Mouse (Mus musculus) c-Kit-positive CD71-positive TER-119-negative erythroid progenitor cells, embryonic 14.5 days (primary cell): Measurements from ENCODE around the gene Tmod2.
"Not testable (repeated sequence)": the region's sequence is repeated elsewhere in the genome, so short reads cannot be mapped to it uniquely, and the experiment has no call there.

ENCODE experiments used
- DNase-seq: peaks from one replicate; pipeline ENCODE4 v3.0.0-alpha.2; 2013; ENCODE audit warnings: low read depth

The Tmod2 gene

DNA sequence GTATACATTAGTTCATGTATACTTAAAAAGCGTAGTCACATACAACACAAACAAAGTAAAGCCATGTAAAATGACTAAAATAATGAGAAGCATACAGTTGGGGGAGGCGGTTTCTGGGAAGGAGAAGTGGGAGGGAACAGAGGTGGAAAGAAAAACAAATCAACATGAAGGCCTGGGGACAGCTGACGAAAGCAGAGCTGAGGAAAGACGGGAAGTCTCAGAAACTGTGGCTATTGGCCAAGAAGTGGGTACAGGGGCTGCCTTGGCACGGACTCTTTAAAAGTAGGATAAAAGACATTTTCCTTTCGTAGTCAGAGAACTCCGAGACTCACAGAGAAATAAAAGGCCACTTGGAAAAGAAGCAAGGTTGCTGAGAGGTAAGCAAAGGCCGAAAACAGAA, 62.1 kb downstream of the Tmod2 start:
- DNase-seq, result no peak

DNA sequence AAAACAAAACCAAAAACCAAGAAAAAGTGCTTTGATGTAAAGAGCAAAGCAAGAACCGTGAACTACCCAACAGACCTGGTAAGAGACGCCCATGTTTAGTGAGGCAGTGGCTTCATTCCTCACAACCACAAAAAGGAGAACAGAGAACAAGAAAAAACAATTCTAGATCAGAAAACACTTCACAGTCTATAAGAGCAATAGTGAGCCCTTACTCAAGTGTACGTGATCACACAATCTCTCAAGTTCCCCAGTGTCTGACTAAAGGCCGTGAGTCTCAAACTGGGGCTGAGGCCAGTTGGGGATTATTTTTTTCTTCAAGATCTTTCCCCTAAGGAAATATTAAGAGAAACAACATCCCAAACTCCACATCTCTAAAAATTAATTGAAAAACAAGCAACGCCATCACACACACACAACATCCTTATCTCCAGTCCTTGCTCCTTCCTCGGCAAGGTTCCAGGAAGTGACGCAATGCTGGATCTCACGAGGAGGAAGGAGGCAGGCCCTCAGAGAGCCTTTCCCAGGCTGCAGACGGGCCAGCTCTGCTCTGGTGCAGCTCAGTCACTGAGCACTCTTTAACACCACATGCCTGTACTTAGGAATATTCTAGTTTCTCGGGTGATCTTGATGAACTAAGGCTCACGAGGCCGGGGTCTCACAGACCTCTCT, 64.1 kb downstream of the Tmod2 start:
- peak; percentile 67 for DNase-seq

DNA sequence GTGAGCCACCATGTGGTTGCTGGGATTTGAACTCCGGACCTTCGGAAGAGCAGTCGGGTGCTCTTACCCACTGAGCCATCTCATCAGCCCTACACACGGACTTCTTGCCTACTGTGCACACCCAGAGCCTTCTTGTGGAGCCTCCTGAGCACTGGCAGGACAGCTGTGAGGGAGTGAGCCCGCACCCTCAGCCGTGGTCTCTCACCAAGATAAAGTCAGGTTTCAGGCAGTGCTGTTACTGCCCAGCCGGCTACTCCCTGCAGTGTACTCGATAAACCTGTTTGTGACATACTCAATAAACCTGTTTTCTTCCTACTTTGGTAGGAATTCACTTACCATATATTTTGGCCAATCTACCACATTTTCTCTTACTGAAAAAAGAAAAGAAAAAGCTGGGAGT, 65.6 kb downstream of the Tmod2 start:
- no peak for DNase-seq

DNA sequence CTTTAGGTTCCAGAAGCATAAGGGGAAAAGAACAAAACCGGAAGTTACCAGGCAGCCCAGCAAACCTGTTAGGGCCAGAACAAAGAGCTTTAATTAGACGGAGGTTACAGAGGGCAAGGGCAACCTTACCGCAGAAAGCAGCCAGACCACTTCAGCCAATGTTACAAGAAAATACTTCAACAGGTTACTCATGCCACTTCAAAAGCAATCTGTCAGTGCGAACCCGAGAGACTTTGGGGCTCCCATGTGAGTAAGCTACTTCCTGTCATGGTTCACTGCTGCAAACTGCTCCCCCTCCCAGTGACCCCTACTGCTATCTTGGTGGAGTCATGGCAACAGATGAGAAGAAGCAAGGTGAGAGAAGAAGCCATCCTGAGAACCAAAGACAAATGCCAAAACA, 69.6 kb downstream of the Tmod2 start:
- no peak for DNase-seq

DNA sequence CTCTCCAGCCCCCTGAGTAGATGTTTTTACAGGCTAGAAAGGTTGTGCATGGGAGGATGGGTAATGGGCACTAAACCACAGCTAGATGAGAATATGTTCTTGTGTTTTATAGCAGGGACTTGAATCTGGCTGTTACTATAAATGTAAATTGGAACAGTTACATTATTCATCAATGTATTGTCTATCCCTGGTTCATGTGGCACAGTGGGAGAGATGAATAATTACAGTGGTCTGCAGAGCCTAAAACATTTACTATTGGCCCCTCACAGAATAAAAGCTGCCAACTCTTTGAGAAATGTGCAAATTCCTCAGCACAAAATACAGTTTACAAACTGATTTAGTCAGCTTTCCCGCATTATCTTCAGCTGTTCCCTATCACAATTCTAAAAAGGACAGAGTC, 74.7 kb downstream of the Tmod2 start:
- DNase-seq, result no peak

DNA sequence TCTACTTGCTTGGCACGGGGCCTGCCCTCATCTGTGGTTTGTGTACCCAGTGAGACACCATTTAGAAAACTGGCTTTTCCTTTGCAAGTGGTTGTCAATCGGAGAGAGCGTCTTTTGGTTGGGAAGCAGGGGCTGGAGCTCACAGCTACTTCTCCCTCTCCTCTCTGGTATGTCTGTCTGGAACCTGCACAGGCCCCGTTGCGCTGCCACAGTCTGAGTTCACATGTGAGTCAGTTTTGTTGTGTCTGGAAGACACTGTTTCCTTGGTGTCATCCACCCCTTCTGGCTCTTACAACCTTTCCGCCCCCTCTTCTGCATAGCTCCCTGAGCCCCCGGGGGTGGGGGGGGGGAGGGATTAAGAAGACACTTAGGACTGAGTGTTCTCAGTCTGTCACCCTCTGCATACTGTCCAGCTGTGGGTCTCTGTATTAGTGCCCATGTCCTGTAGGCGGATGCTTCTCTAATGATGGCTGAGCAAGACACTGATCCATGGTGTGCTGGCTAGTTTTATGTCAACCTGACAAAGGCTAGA, 76.6 kb downstream of the Tmod2 start:
- DNase-seq, result no peak

DNA sequence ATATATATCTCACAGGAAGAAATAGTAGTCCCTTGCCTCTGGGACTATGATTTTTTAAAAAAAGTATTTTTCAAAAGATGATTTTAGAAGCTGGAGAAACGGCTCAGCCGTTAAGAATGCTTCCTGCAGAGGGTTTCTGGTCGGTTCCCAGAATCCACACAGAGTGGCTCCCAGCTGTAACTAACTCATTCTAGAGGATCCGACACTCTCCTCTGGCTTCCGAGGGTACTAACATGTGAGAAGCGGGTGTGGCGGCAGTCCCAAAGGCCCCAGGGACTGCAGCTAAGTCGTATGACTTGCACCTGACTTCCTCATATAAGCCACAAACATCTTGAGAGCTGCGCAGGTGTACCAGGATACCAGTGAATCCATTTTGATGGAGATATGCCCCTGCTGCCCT, 78.1 kb downstream of the Tmod2 start:
- not testable (repeated sequence) for DNase-seq

DNA sequence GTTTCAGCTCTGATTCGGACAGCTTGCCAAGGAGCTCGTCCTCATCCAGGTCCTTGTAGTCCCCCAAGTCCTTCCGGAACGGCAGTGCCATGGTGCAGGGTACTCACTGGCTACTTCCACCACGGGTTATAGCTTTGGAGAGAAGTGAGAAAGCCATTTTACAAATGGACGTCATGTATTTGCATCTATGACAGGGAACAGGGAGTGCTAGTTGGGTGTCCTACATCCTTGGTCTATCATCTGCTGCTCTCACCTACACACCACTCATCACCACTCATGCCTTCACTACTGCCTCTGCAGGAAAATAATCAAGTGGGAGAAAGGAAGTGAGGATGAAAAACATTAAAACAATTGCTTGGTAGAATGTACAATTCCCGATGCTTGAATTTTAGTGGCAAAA, 78.7 kb downstream of the Tmod2 start:
- no peak for DNase-seq

DNA sequence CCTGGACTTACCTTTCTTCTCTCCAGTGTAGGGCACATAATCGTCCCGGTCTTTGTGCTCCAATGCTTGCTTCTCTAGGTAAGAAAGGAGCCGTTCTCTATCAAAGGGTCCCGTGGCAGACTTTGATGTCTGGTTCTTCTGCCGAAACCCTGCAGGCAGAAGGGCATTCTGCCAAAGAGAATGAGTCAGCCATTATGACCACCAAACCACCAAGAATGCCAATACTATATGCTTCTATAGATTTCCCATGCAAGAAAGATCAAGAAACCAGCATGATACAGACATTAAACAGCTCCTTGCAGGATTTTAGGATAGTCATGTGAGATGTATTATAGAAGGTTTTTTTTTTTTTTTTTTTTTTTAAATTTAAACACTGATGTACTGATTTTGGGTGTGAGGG, 81.8 kb downstream of the Tmod2 start:
- DNase-seq, result no peak

DNA sequence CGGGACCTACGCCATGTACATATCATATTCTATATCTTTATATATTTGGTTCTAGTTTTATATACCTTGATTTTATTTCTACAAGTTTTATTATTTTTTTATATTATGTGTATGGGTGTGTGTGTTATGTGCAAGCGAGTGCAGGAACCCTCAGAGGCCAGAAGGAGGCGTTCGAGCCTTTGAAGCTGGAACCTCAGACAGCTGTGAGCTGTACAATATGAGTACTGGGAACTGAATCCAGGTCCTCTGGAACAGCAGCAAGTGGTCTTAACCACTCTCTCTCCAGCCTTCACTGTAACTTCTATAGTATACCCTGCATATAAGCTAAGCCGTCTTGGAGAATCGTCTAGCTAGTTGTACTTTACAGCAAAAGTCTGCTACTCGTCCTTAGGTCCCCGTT, 83.0 kb downstream of the Tmod2 start:
- no peak for DNase-seq

DNA sequence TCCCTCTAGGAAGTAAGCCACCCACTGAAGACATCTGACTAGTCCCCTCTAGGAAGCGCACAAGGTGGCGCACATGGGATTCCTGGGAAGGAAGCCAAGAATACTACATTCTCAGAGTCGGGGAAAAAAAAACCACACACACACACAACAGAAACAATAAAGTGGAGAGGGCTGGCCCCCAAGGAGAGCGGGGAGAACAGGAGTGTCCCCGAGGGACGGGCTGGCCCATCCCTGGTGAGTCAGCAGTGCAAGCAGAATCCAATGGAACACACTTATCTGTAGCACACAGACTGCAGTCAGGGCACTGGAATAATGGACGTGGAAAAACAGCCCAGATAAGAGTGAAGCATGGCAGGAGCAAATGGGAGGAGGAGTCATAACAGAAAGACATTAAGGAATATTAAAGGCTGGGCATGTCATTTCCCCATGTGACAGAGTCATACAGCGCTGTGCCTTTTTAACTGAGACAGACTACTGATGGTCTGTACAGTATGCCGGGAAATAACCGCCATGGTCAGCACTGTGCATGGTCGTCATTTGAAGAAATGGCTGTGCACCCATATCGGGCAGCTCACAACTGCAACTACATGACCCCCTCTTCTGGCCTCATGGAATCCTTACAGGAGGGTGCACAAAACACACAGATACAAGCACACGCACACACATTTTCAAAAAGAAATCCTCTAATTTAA, 83.6 kb downstream of the Tmod2 start:
- peak; percentile 44 for DNase-seq

DNA sequence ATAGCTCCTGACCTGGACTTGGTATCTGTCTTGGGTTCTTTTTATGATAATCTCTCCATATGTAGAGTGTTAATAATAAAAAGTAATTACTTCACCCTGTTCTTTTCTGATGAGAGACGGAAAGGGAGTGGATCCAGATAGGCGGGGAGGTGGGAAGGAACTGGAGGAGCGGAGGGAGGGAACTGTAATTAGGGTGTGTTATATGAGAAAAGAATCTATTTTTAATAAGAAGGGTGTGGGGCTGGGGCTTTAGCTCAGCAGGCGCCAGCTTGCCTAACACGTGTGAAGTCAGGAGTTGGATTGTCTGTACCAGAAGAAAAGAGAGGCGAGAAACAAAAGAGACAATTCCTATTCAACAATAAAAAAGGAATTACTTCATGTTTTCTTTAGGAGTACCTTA, 87.5 kb downstream of the Tmod2 start:
- no peak for DNase-seq

DNA sequence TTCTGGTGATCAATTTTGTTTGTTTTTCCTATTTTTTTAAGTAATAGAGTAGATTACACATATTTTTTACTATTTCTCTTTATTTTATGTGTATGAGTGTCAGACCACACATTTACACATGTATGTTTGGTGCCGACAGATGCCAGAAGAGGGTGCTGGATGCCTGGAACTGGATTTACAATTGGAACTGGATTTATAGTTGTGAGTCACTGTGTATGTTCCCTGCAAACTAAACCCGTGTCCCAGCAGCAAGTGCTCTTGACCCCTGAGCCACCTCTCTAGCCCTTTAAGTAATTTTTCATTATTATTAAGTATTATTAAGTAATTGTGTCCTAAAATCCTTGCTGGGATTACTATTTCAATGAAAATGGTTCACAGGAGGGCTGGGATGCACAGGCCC, 88.9 kb downstream of the Tmod2 start:
- DNase-seq, result no peak

DNA sequence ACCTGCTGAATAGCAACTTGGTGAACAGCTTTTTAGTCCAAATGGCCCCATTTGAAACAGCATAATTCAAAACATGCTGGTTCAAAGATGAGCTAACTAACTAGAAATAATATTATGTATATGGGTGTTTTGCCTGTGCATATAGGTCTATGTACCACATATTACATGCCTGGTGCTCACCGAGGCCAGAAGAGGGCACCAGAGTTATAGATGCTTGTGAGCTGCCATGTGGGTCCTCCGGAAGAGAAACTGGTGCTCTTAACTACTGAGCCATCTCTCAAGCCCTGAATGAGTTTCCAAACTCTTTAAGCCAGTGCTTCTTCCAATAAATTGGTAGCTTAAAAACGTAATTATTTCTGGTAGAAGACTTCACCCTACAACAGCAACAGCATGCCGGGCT, 89.3 kb downstream of the Tmod2 start:
- DNase-seq, result peak; percentile 62

DNA sequence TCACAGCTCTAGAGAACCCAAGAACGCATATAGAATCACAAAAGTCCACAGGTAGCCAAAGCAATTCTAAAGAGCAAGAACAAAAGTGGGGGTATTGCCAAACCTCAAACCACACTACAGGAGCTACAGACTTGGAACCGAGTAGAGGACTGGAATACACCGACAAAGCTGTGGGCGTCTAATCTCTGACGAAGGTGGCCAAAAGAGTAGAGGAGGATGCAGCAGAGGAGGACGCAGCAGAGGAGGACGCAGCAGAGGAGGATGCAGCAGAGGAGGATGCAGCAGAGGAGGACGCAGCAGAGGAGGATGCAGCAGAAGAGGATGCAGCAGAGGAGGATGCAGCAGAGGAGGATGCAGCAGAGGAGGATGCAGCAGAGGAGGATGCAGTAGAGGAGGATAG, 90.2 kb downstream of the Tmod2 start:
- DNase-seq, result no peak

DNA sequence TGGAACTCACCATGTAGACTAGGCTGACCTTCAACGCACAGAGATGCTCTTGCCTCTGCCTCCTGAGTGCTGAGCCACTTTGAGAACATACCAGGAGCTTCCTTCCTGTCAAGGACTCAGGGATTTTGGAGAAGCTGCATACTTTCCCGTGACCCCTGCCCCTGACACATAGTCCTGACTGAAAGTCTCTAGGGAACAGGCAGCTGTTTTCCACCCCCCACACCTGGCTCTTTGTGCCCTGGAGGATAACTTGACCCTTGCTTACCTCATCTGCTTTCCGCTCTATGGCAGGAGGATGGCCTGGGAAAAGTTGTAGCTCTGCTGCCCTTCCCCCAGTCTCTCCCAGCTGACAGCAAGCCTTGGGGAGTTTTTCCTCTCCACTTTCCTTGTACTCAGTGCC, 93.4 kb downstream of the Tmod2 start:
- no peak for DNase-seq
